Mouse (Mus musculus): Measurements from ENCODE around the gene Cwf19l2. TPM values are rescaled to one million over a fixed set of nuclear protein-coding genes. Genes with fewer than 3 reads are reported as not detected.

The Cwf19l2 gene
- polyA plus RNA-seq, 1 experiment: 0.96 TPM

DNA sequence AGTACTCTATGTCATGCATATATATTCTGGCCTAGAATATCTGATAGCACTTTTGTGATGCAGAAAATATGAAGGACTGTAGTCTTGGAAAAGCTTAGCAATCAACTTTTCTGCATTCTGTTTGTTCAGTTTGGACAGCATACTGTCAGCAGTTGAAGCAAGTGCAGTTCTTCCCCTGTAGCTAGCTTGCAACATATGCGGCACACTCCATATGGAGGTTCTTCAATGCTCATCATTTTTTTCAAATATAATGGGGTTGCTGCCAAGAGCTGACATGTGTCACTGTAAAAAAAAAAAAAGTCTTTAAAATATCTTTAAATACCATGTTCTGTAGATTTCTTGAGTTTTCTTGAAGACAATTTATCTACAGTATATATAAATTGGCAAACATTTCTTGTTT lies 115.8 kb downstream of the Cwf19l2 start:
- WGBS: 98% methylated on average over 1 of the region's 1 CpGs
- Histone ChIP-seq H3K4me3 (ENCODE audit: control insufficient read depth, insufficient read depth, low read length) (no peak overlapping the region), H3K36me3 (ENCODE audit: control insufficient read depth, insufficient read depth, low read length) (no peaks in the 10 kb centered on the region), H3K4me1 (replicated peaks; ENCODE audit: control insufficient read depth, insufficient read depth, low read length) (no peaks in the 10 kb centered on the region), H3K27ac (ENCODE audit: control insufficient read depth, insufficient read depth, low read length) (no peak overlapping the region), H3K27me3 (ENCODE audit: control insufficient read depth, insufficient read depth, low read length) (no peaks in the 10 kb centered on the region)
- TF ChIP-seq POLR2A (IDR thresholded peaks at IDR 0.05; ENCODE audit: control insufficient read depth, extremely low read depth, insufficient read depth, low read length, poor library complexity): no peak
- TF ChIP-seq CTCF (IDR thresholded peaks at IDR 0.05; ENCODE audit: borderline replicate concordance, control insufficient read depth, extremely low read depth, insufficient read depth, low read length, poor library complexity): no peak
- DNase-seq: no peak

DNA sequence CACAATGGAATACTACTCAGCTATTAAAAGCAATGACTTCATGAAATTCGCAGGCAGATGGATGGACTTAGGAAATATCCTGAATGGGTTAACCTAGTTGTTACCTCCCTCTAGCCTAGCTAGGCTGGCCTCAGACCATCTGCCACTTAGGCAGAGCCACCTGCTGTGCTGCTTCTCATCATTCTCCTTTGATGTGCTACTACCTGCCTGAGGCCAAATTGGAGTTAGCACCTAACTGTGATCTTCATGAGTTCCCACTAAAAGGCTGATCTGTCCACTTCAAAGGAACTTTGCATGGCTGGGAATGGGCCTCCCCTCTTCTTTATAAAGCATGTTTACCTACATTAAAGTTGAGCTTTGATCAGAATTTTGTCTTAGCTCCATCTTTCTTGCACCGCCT lies 117.6 kb downstream of the Cwf19l2 start:
- H3K27ac ChIP-seq (ENCODE audit: control insufficient read depth, insufficient read depth, low read length): no peak overlapping the region
- no peak for DNase-seq
- no peaks in the 10 kb centered on the region for H3K27me3 ChIP-seq (ENCODE audit: control insufficient read depth, insufficient read depth, low read length)
- no peak overlapping the region for H3K4me3 ChIP-seq (ENCODE audit: control insufficient read depth, insufficient read depth, low read length)
- H3K4me1 ChIP-seq (replicated peaks; ENCODE audit: control insufficient read depth, insufficient read depth, low read length): no peaks in the 10 kb centered on the region
- TF ChIP-seq POLR2A (IDR thresholded peaks at IDR 0.05; ENCODE audit: control insufficient read depth, extremely low read depth, insufficient read depth, low read length, poor library complexity): no peak
- TF ChIP-seq CTCF (IDR thresholded peaks at IDR 0.05; ENCODE audit: borderline replicate concordance, control insufficient read depth, extremely low read depth, insufficient read depth, low read length, poor library complexity): no peak
- no peaks in the 10 kb centered on the region for H3K36me3 ChIP-seq (ENCODE audit: control insufficient read depth, insufficient read depth, low read length)
- WGBS: 89% methylated on average over 2 of the region's 2 CpGs

Other genes starting within 250 kb of the Cwf19l2 start
- 3.4 and 3.5 TPM in 2 replicates for gene Alkbh8, start 68.5 kb upstream of the Cwf19l2 start, polyA plus RNA-seq (2012; rRNA removed)
- gene Gucy1a2, start 129.2 kb downstream of the Cwf19l2 start, polyA plus RNA-seq (2012; rRNA removed): 0.65 and 0.82 TPM in 2 replicates

Data from thymus, adult 2 months (tissue).